Mouse (Mus musculus): ENCODE data around the gene Cdyl. TPM values are rescaled to one million over a fixed set of nuclear protein-coding genes. Genes with fewer than 3 reads are reported as not detected.

The Cdyl gene
- polyA plus RNA-seq, 1 experiment from 2014 or later = 11.9 TPM

GRCm38 (mm10) chr13:35749680-35750079 is 90.0 kb downstream of the Cdyl start:
- H3K27ac ChIP-seq (replicated peaks) = no peak overlapping the region
- no peak overlapping the region for H3K4me3 ChIP-seq
- H3K9me3 ChIP-seq (replicated peaks) = peaks cover 42% of the 10 kb centered on the region
- H3K4me1 ChIP-seq = peaks cover 10% of the 10 kb centered on the region
- H3K36me3 ChIP-seq = peaks cover 19% of the 10 kb centered on the region
- DNase-seq (ENCODE audit: low spot score) = no peak
- no peaks in the 10 kb centered on the region for H3K27me3 ChIP-seq (ENCODE audit: low read depth, poor library complexity, severe bottlenecking)
- 87% methylated on average over 5 of the region's 5 CpGs for WGBS

- H3K4me3 ChIP-seq = no peak overlapping the region
- peaks cover 11% of the 10 kb centered on the region for H3K4me1 ChIP-seq
- WGBS = 82% methylated on average over 7 of the region's 7 CpGs
- peaks cover 7% of the 10 kb centered on the region; the same call in 1 of the 2 replicates for H3K36me3 ChIP-seq
- H3K27ac ChIP-seq (replicated peaks) = no peak overlapping the region
- DNase-seq (ENCODE audit: low spot score) = no peak
- H3K9me3 ChIP-seq (replicated peaks) = peaks cover 24% of the 10 kb centered on the region
- H3K27me3 ChIP-seq (ENCODE audit: low read depth, poor library complexity, severe bottlenecking) = no peaks in the 10 kb centered on the region
Measured at GRCm38 (mm10) chr13:35752046-35752445, 92.4 kb downstream of the Cdyl start.

- no peak overlapping the region for H3K27ac ChIP-seq (replicated peaks)
- no peak for DNase-seq (ENCODE audit: low spot score)
- H3K36me3 ChIP-seq = 0 out of 2 replicates have a peak, but pooled peaks cover 3% of the 10 kb centered on the region
- H3K27me3 ChIP-seq (ENCODE audit: low read depth, poor library complexity, severe bottlenecking) = no peaks in the 10 kb centered on the region
- WGBS = 96% methylated on average over 6 of the region's 6 CpGs
- no peak overlapping the region for H3K4me3 ChIP-seq
- H3K9me3 ChIP-seq (replicated peaks) = peaks cover 12% of the 10 kb centered on the region
- H3K4me1 ChIP-seq = peaks cover 11% of the 10 kb centered on the region
Measured at GRCm38 (mm10) chr13:35755002-35755401, 95.4 kb downstream of the Cdyl start.

- Histone ChIP-seq H3K4me1 (peaks cover 11% of the 10 kb centered on the region), H3K36me3 (0 out of 2 replicates have a peak, but pooled peaks cover 3% of the 10 kb centered on the region)
- WGBS = 85% methylated on average over 8 of the region's 8 CpGs
Measured at GRCm38 (mm10) chr13:35755655-35756283, 96.1 kb downstream of the Cdyl start.

GRCm38 (mm10) chr13:35756393-35757338 is 97.0 kb downstream of the Cdyl start:
- peaks cover 8% of the 10 kb centered on the region; the same call in 1 of the 2 replicates for H3K36me3 ChIP-seq
- DNase-seq (ENCODE audit: low spot score) = no peak
- H3K27me3 ChIP-seq (ENCODE audit: low read depth, poor library complexity, severe bottlenecking) = no peaks in the 10 kb centered on the region
- H3K27ac ChIP-seq (replicated peaks) = no peak overlapping the region
- 89% methylated on average over 21 of the region's 21 CpGs for WGBS
- H3K4me3 ChIP-seq = no peak overlapping the region
- H3K4me1 ChIP-seq = peaks cover 11% of the 10 kb centered on the region
- peaks cover 17% of the 10 kb centered on the region for H3K9me3 ChIP-seq (replicated peaks)

More at GRCm38 (mm10) chr13:35755655-35756283, 96.1 kb downstream of the Cdyl start:
- Histone ChIP-seq H3K9me3 (replicated peaks) (peaks cover 12% of the 10 kb centered on the region), H3K4me3 (no peak overlapping the region), H3K27ac (replicated peaks) (no peak overlapping the region), H3K27me3 (ENCODE audit: low read depth, poor library complexity, severe bottlenecking) (no peaks in the 10 kb centered on the region)
- no peak for DNase-seq (ENCODE audit: low spot score)

GRCm38 (mm10) chr13:35760372-35760771 is 100.7 kb downstream of the Cdyl start:
- DNase-seq (ENCODE audit: low spot score) = no peak
- Histone ChIP-seq H3K27me3 (ENCODE audit: low read depth, poor library complexity, severe bottlenecking) (no peaks in the 10 kb centered on the region), H3K4me1 (no peaks in the 10 kb centered on the region; the same call in 1 of the 2 replicates), H3K9me3 (replicated peaks) (peaks cover 22% of the 10 kb centered on the region), H3K27ac (replicated peaks) (no peak overlapping the region), H3K4me3 (no peak overlapping the region), H3K36me3 (peaks cover 9% of the 10 kb centered on the region; the same call in 1 of the 2 replicates)
- 89% methylated on average over 2 of the region's 2 CpGs for WGBS

- Histone ChIP-seq H3K27ac (replicated peaks) (no peak overlapping the region), H3K9me3 (replicated peaks) (peaks cover 10% of the 10 kb centered on the region; the same call in 1 of the 2 replicates), H3K4me1 (peaks cover 9% of the 10 kb centered on the region), H3K4me3 (no peak overlapping the region), H3K27me3 (ENCODE audit: low read depth, poor library complexity, severe bottlenecking) (no peaks in the 10 kb centered on the region), H3K36me3 (peaks cover 6% of the 10 kb centered on the region; the same call in 1 of the 2 replicates)
- 69% methylated on average over 3 of the region's 3 CpGs for WGBS
- DNase-seq (ENCODE audit: low spot score) = no peak
Measured at GRCm38 (mm10) chr13:35764559-35764958, 104.9 kb downstream of the Cdyl start.

- Histone ChIP-seq H3K9me3 (replicated peaks) (peaks cover 10% of the 10 kb centered on the region; the same call in 1 of the 2 replicates), H3K27ac (replicated peaks) (no peak overlapping the region), H3K4me1 (peaks cover 13% of the 10 kb centered on the region), H3K4me3 (no peak overlapping the region), H3K36me3 (peaks cover 6% of the 10 kb centered on the region; the same call in 1 of the 2 replicates), H3K27me3 (ENCODE audit: low read depth, poor library complexity, severe bottlenecking) (no peaks in the 10 kb centered on the region)
- WGBS = 55% methylated on average over 2 of the region's 2 CpGs
- DNase-seq (ENCODE audit: low spot score) = no peak
Measured at GRCm38 (mm10) chr13:35765817-35766216, 106.2 kb downstream of the Cdyl start.

GRCm38 (mm10) chr13:35769673-35770072 is 110.0 kb downstream of the Cdyl start:
- DNase-seq (ENCODE audit: low spot score) = no peak
- H3K27me3 ChIP-seq (ENCODE audit: low read depth, poor library complexity, severe bottlenecking) = no peaks in the 10 kb centered on the region
- H3K9me3 ChIP-seq (replicated peaks) = no peaks in the 10 kb centered on the region
- no peak overlapping the region for H3K27ac ChIP-seq (replicated peaks)
- peaks cover 17% of the 10 kb centered on the region for H3K4me1 ChIP-seq
- no peaks in the 10 kb centered on the region for H3K36me3 ChIP-seq
- H3K4me3 ChIP-seq = no peak overlapping the region
- 45% methylated on average over 2 of the region's 2 CpGs for WGBS

GRCm38 (mm10) chr13:35770421-35770820 is 110.8 kb downstream of the Cdyl start:
- 90% methylated on average over 9 of the region's 9 CpGs for WGBS
- no peaks in the 10 kb centered on the region for H3K27me3 ChIP-seq (ENCODE audit: low read depth, poor library complexity, severe bottlenecking)
- DNase-seq (ENCODE audit: low spot score) = no peak
- H3K4me1 ChIP-seq = peaks cover 17% of the 10 kb centered on the region
- H3K27ac ChIP-seq (replicated peaks) = no peak overlapping the region
- H3K36me3 ChIP-seq = no peaks in the 10 kb centered on the region
- H3K4me3 ChIP-seq = no peak overlapping the region
- no peaks in the 10 kb centered on the region for H3K9me3 ChIP-seq (replicated peaks)

GRCm38 (mm10) chr13:35771968-35772382 is 112.3 kb downstream of the Cdyl start:
- WGBS = 64% methylated on average over 9 of the region's 9 CpGs

GRCm38 (mm10) chr13:35773763-35774162 is 114.1 kb downstream of the Cdyl start:
- Histone ChIP-seq H3K27me3 (ENCODE audit: low read depth, poor library complexity, severe bottlenecking) (no peaks in the 10 kb centered on the region), H3K4me3 (no peak overlapping the region), H3K36me3 (no peaks in the 10 kb centered on the region), H3K9me3 (replicated peaks) (no peaks in the 10 kb centered on the region), H3K4me1 (peaks cover 12% of the 10 kb centered on the region), H3K27ac (replicated peaks) (no peak overlapping the region)
- DNase-seq (ENCODE audit: low spot score) = no peak
- WGBS = 52% methylated on average over 7 of the region's 7 CpGs

More at GRCm38 (mm10) chr13:35771968-35772382, 112.3 kb downstream of the Cdyl start:
- no peak overlapping the region for H3K4me3 ChIP-seq
- H3K9me3 ChIP-seq (replicated peaks) = no peaks in the 10 kb centered on the region
- no peaks in the 10 kb centered on the region for H3K27me3 ChIP-seq (ENCODE audit: low read depth, poor library complexity, severe bottlenecking)
- H3K4me1 ChIP-seq = peaks cover 12% of the 10 kb centered on the region
- DNase-seq (ENCODE audit: low spot score) = peak; percentile 24
- no peaks in the 10 kb centered on the region for H3K36me3 ChIP-seq
- H3K27ac ChIP-seq (replicated peaks) = no peak overlapping the region

Measured in midbrain, embryonic 10.5 days (tissue).